Mouse (Mus musculus) MEL (cell line): Measurements from ENCODE around the gene Gtpbp8. TPM values are rescaled to one million over a fixed set of nuclear protein-coding genes. Genes with fewer than 3 reads are reported as not detected.

Experiments
- DNase-seq: peaks from one replicate; pipeline ENCODE4 v3.0.0; 2011; ENCODE audit warnings: low read depth, low spot score
- H3K27ac ChIP-seq: 2 replicates; pipeline ENCODE4 v1.5.1; 2012; ENCODE audit warnings: low read depth, mild to moderate bottlenecking, control low read depth, low read length, moderate library complexity; ENCODE audit not compliant: control insufficient read depth
- H3K27me3 ChIP-seq, 2 experiments: fragments of 150-350 bp in 1 of 2; sonication (generic) in 1 of 2; 2 replicates each; pipeline ENCODE4 v1.6.1; 2012; ENCODE audit warnings: low read length in 2 of 2, mild to moderate bottlenecking in 2 of 2, improper control_type of control experiment in 1 of 2, moderate library complexity in 1 of 2; ENCODE audit not compliant: insufficient read depth in 2 of 2, control insufficient read depth in 1 of 2
- H3K36me3 ChIP-seq, 2 experiments: 2 replicates each; pipeline ENCODE4 v1.6.1; 2012 to 2014; ENCODE audit warnings: low read length in 2 of 2, improper control_type of control experiment in 1 of 2, inconsistent platforms in 1 of 2, mild to moderate bottlenecking in 1 of 2; ENCODE audit not compliant: insufficient read depth in 2 of 2, control insufficient read depth in 1 of 2
- H3K4me1 ChIP-seq, 2 experiments: fragments of 150-350 bp in 1 of 2; sonication (generic) in 1 of 2; 2 replicates each; pipeline ENCODE4 v1.6.1; 2012; ENCODE audit warnings: low read length in 2 of 2, improper control_type of control experiment in 1 of 2, mild to moderate bottlenecking in 1 of 2; ENCODE audit not compliant: insufficient read depth in 2 of 2, control insufficient read depth in 1 of 2
- H3K4me3 ChIP-seq, 2 experiments: fragments of 150-350 bp in 1 of 2; sonication (generic) in 1 of 2; 2 replicates each; pipeline ENCODE4 v1.5.1; 2012; ENCODE audit warnings: low read depth in 2 of 2, low read length in 2 of 2, mild to moderate bottlenecking in 2 of 2, moderate library complexity in 2 of 2, control low read depth in 1 of 2, improper control_type of control experiment in 1 of 2; ENCODE audit not compliant: control insufficient read depth in 1 of 2, insufficient read depth in 1 of 2
- H3K79me2 ChIP-seq: 2 replicates; pipeline ENCODE4 v1.6.1; 2012; ENCODE audit warnings: mild to moderate bottlenecking, low read length, moderate library complexity; ENCODE audit not compliant: control insufficient read depth, poor library complexity, insufficient read depth
- H3K9ac ChIP-seq: 2 replicates; pipeline ENCODE4 v1.6.1; 2012; ENCODE audit warnings: low read depth, mild to moderate bottlenecking, control low read depth, low read length, moderate library complexity; ENCODE audit not compliant: control insufficient read depth, poor library complexity, severe bottlenecking
- H3K9me3 ChIP-seq: fragments of 150-350 bp; sonication (generic); replicated peaks from 2 replicates; pipeline ENCODE4 v1.6.1; 2012; ENCODE audit warnings: mild to moderate bottlenecking, low read length, improper control_type of control experiment, moderate library complexity; ENCODE audit not compliant: insufficient read depth
- BHLHE40 ChIP-seq: IDR thresholded peaks from 2 replicates; pipeline ENCODE4 v1.6.1; 2012; ENCODE audit warnings: low read depth, mild to moderate bottlenecking, inconsistent platforms, low read length, improper control_type of control experiment, borderline replicate concordance
- GATA1 ChIP-seq: IDR thresholded peaks from 2 replicates; pipeline ENCODE4 v1.6.1; 2011; ENCODE audit warnings: low read depth, low read length, improper control_type of control experiment
- HCFC1 ChIP-seq: IDR thresholded peaks from 2 replicates; pipeline ENCODE4 v1.6.1; 2012; ENCODE audit warnings: low read depth, mild to moderate bottlenecking, inconsistent platforms, low read length, improper control_type of control experiment, moderate library complexity
- JUND ChIP-seq: IDR thresholded peaks from 2 replicates; pipeline ENCODE4 v1.6.1; 2011; ENCODE audit warnings: low read depth, mild to moderate bottlenecking, improper control_type of control experiment, low read length
- KAT2A ChIP-seq: conservative IDR thresholded peaks from 2 replicates; pipeline ENCODE4 v1.6.1; 2012; ENCODE audit warnings: low read depth, low read length, improper control_type of control experiment, inconsistent platforms
- MYC ChIP-seq: IDR thresholded peaks from 2 replicates; pipeline ENCODE4 v1.6.1; 2011; ENCODE audit warnings: low read depth, mild to moderate bottlenecking, low read length, improper control_type of control experiment, moderate library complexity
- NRF1 ChIP-seq: IDR thresholded peaks from 2 replicates; pipeline ENCODE4 v1.6.1; 2014; ENCODE audit warnings: low read depth, mild to moderate bottlenecking, inconsistent platforms, low read length, improper control_type of control experiment, moderate library complexity; ENCODE audit not compliant: poor library complexity, insufficient read depth, severe bottlenecking
- POLR2AphosphoS2 ChIP-seq: IDR thresholded peaks from 2 replicates; pipeline ENCODE4 v1.6.1; 2011; ENCODE audit warnings: low read length, improper control_type of control experiment
- POLR2AphosphoS5 ChIP-seq: IDR thresholded peaks from 2 replicates; pipeline ENCODE4 v1.6.1; 2012; ENCODE audit warnings: low read depth, borderline replicate concordance, mild to moderate bottlenecking, inconsistent platforms, low read length, moderate library complexity, mixed read lengths
- SMC3 ChIP-seq: IDR thresholded peaks from 2 replicates; pipeline ENCODE4 v1.6.1; 2011; ENCODE audit warnings: low read depth, low read length, improper control_type of control experiment
- USF2 ChIP-seq, 2 experiments: IDR thresholded peaks; 2 replicates each; pipeline ENCODE4 v1.6.1; 2011 to 2012; ENCODE audit warnings: improper control_type of control experiment in 2 of 2, low read length in 2 of 2, borderline replicate concordance in 1 of 2, inconsistent platforms in 1 of 2, low read depth in 1 of 2, mild to moderate bottlenecking in 1 of 2; ENCODE audit not compliant: insufficient read depth in 1 of 2
- ZKSCAN1 ChIP-seq: IDR thresholded peaks from 2 replicates; pipeline ENCODE4 v1.6.1; 2012; ENCODE audit warnings: low read depth, mild to moderate bottlenecking, inconsistent platforms, low read length, improper control_type of control experiment, moderate library complexity
- ZNF384 ChIP-seq: IDR thresholded peaks from 2 replicates; pipeline ENCODE4 v1.6.1; 2012; ENCODE audit warnings: low read depth, mild to moderate bottlenecking, inconsistent platforms, low read length, improper control_type of control experiment
- polyA plus RNA-seq, 2 experiments: library from polyadenylated mRNA; stranded (reverse) in 1 of 2; unstranded in 1 of 2; fragments of >175 nt in 1 of 2; fragments of >200 nt in 1 of 2; gene quantifications; 2 replicates each; pipeline versions ENCODE4 v1.2.1 to v1.2.4; 2012; ENCODE audit warnings: low replicate concordance in 2 of 2, low read depth in 1 of 2; ENCODE audit not compliant: insufficient read length in 2 of 2, insufficient read depth in 1 of 2, missing spikeins in 1 of 2
- total RNA-seq: library from RNA; depleted of rRNA; stranded (reverse); fragments of 300-350 nt; gene quantifications from 2 replicates; pipeline ENCODE4 v1.2.3, GENCODE M21; 2012

Gtpbp8 gene
- total and polyA plus RNA-seq, 3 experiments: 10.7 to 14.4 TPM; not detected in 1

- peaks cover 0 to 6% of the 10 kb centered on the region in 2 experiments; a peak in 2 of 4 replicates for H3K36me3 ChIP-seq
- H3K79me2 ChIP-seq: no peaks in the 10 kb centered on the region
- no peak overlapping the region for H3K9ac ChIP-seq
- H3K4me3 ChIP-seq: no peak overlapping the region
- H3K27me3 ChIP-seq: peaks cover 0 to 2% of the 10 kb centered on the region in 2 experiments
- TF ChIP-seq JUND (no peak), POLR2AphosphoS2 (no peak), ZNF384 (no peak), GATA1 (no peak)
- no peaks in the 10 kb centered on the region for H3K9me3 ChIP-seq
- no peak for DNase-seq
- H3K27ac ChIP-seq: no peak overlapping the region
- H3K4me1 ChIP-seq: peaks cover 3 to 16% of the 10 kb centered on the region in 2 experiments; a peak in 2 of 4 replicates
These were observed 55.7 kb downstream of the Gtpbp8 start for GRCm38 (mm10) chr16:44690501-44690900.

- Histone ChIP-seq H3K4me3 (no peak overlapping the region), H3K27ac (no peak overlapping the region), H3K36me3 (peaks cover 0 to 6% of the 10 kb centered on the region in 2 experiments; a peak in 2 of 4 replicates), H3K79me2 (no peaks in the 10 kb centered on the region), H3K9ac (no peak overlapping the region), H3K27me3 (peaks cover 2 to 3% of the 10 kb centered on the region in 2 experiments), H3K4me1 (peaks cover 3 to 16% of the 10 kb centered on the region in 2 experiments; a peak in 2 of 4 replicates), H3K9me3 (no peaks in the 10 kb centered on the region)
- no peak for DNase-seq
- no peak for TF ChIP-seq BHLHE40
- no peak for TF ChIP-seq KAT2A
- no peak for TF ChIP-seq USF2 (IDR thresholded peaks at IDR 0.05; ENCODE audit: borderline replicate concordance in 1 of 2, insufficient read depth in 1 of 2, low read depth in 1 of 2, low read length in 2 of 2)
- no peak for TF ChIP-seq NRF1
- TF ChIP-seq ZKSCAN1: no peak
- TF ChIP-seq HCFC1: no peak
- TF ChIP-seq SMC3: no peak
- TF ChIP-seq POLR2AphosphoS5: no peak
- no peak for TF ChIP-seq MYC
These were observed 57.7 kb downstream of the Gtpbp8 start for GRCm38 (mm10) chr16:44688507-44688906.
